Mouse (Mus musculus) G1E (cell line): Measurements from ENCODE around the gene Ppp2r5c. TPM values are rescaled to one million over a fixed set of nuclear protein-coding genes. Genes with fewer than 3 reads are reported as not detected.

Experiments
- ATAC-seq: 2 replicates; pipeline ENCODE4 v1.8.0; 2016; ENCODE audit warnings: mild to moderate bottlenecking; ENCODE audit not compliant: insufficient number of reproducible peaks, poor library complexity, low FRiP score, severe bottlenecking; ENCODE audit errors: extremely low read depth
- DNase-seq: peaks from one replicate; pipeline ENCODE4 v3.0.0; 2012; ENCODE audit warnings: low spot score
- H3K27me3 ChIP-seq: 2 replicates; pipeline ENCODE4 v1.6.1; 2012; ENCODE audit warnings: mild to moderate bottlenecking, low read length, inconsistent platforms; ENCODE audit not compliant: insufficient read depth
- H3K36me3 ChIP-seq: replicated peaks from 2 replicates; pipeline ENCODE3; 2012; ENCODE audit warnings: mild to moderate bottlenecking, inconsistent platforms
- H3K4me1 ChIP-seq: 2 replicates; pipeline ENCODE4 v1.6.1; 2012; ENCODE audit warnings: low read depth, low read length, inconsistent platforms, mixed read lengths; ENCODE audit not compliant: insufficient read depth
- H3K4me3 ChIP-seq: 2 replicates; pipeline ENCODE4 v1.5.1; 2012; ENCODE audit warnings: low read depth, mild to moderate bottlenecking, inconsistent platforms, low read length, moderate library complexity, mixed read lengths
- H3K9me3 ChIP-seq: replicated peaks from 2 replicates; pipeline ENCODE4 v1.6.1; 2012; ENCODE audit warnings: inconsistent platforms
- CTCF ChIP-seq: IDR thresholded peaks from 2 replicates; pipeline ENCODE4 v1.5.1; 2012; ENCODE audit warnings: low read depth, low read length, inconsistent platforms, mixed read lengths
- GATA1 ChIP-seq: IDR thresholded peaks from 2 replicates; pipeline ENCODE4 v1.6.1; 2012; ENCODE audit warnings: borderline replicate concordance, low read length, inconsistent platforms, mixed read lengths
- GATA2 ChIP-seq: IDR thresholded peaks from 2 replicates; pipeline ENCODE4 v1.6.1; 2012; ENCODE audit warnings: low read depth, low read length, inconsistent platforms, borderline replicate concordance
- POLR2AphosphoS5 ChIP-seq: IDR thresholded peaks from 2 replicates; pipeline ENCODE4 v1.6.1; 2012; ENCODE audit warnings: low read depth, low read length, inconsistent platforms; ENCODE audit not compliant: insufficient replicate concordance
- TAL1 ChIP-seq: conservative IDR thresholded peaks from 2 replicates; pipeline ENCODE4 v1.6.1; 2012; ENCODE audit warnings: low read depth, low read length, inconsistent platforms, mixed read lengths
- polyA plus RNA-seq: library from polyadenylated mRNA; stranded (reverse); fragments of >175 nt; gene quantifications from 2 replicates; pipeline ENCODE4 v1.2.3, GENCODE M21; 2012
- total RNA-seq, 2 experiments: library from RNA; stranded (forward) in 1 of 2; stranded (reverse) in 1 of 2; fragments of 200-1000 nt in 1 of 2; fragments of >200 nt in 1 of 2; fragmentation: Nextera tagmentation in 1 of 2; gene quantifications; 2 replicates each; pipeline ENCODE4 v1.2.3; 2014 to 2017

The Ppp2r5c gene
- total and polyA plus RNA-seq, 3 experiments: 30.6 to 282 (median 192) TPM

DNA sequence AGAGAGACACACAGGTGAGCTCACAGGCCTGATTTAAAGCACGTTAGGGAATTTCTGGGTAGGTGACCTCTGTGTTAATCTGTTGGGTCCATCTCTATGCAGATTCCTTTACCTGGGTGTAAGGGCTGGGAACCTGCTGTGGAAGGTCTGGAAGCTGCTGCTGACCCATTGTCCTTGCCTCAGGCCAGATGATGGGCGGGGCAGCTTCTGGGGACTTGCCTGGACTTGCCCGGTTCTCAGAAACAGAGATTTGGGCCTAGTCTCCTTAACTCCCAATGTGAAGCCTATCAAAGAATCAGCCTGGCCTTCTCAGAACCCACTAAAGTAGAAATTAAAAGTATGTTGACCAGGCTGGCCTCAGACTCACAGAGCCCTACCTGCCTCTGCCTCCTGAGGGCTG, 25.3 kb downstream of the Ppp2r5c start:
- no peak for DNase-seq

DNA sequence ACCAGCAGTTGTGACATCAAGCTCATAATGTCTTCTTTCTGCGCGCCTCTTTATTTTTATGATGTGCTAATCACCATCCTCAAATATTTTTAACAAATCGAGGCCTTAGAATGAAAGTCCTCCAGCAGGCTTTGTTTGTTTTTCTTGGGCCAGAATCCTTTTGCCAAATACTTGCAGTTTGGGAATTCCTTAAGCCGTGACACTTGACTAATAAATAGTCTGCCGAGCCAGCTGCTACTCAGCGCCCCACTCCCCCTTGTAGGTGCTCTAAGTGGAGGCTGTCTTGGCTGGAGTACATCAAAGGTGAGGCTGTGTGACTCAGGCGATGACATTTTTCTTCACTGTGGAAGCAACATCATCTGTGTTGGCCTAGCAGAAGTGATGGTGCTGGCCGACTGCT, 27.6 kb downstream of the Ppp2r5c start:
- peaks cover 51% of the 10 kb centered on the region for H3K36me3 ChIP-seq
- DNase-seq: no peak
- no peaks in the 10 kb centered on the region for H3K9me3 ChIP-seq

More for the DNA sequence above, 25.3 kb downstream of the Ppp2r5c start:
- no peak overlapping the region for H3K4me3 ChIP-seq
- H3K36me3 ChIP-seq: peaks cover 29% of the 10 kb centered on the region
- H3K4me1 ChIP-seq: peaks cover 8% of the 10 kb centered on the region
- ATAC-seq: no peak
- TF ChIP-seq CTCF (no peak), POLR2AphosphoS5 (no peak), GATA2 (no peak), TAL1 (no peak), GATA1 (no peak)
- H3K27me3 ChIP-seq: no peaks in the 10 kb centered on the region
- no peaks in the 10 kb centered on the region for H3K9me3 ChIP-seq

GRCm38 (mm10) chr12:110476561-110476960, 29.6 kb downstream of the Ppp2r5c start:
- ATAC-seq: no peak
- peaks cover 17% of the 10 kb centered on the region for H3K4me1 ChIP-seq
- no peak for DNase-seq
- H3K36me3 ChIP-seq: peaks cover 66% of the 10 kb centered on the region
- TF ChIP-seq GATA2 (no peak), TAL1 (no peak), POLR2AphosphoS5 (no peak), GATA1 (no peak), CTCF (no peak)
- H3K4me3 ChIP-seq: no peak overlapping the region
- H3K27me3 ChIP-seq: no peaks in the 10 kb centered on the region
- H3K9me3 ChIP-seq: no peaks in the 10 kb centered on the region

More for the DNA sequence above, 27.6 kb downstream of the Ppp2r5c start:
- Histone ChIP-seq H3K4me3 (no peak overlapping the region), H3K27me3 (no peaks in the 10 kb centered on the region), H3K4me1 (peaks cover 8% of the 10 kb centered on the region)
- ATAC-seq: no peak
- TF ChIP-seq CTCF (no peak), POLR2AphosphoS5 (no peak), GATA1 (no peak), TAL1 (no peak), GATA2 (no peak)

GRCm38 (mm10) chr12:110477906-110478305, 31.0 kb downstream of the Ppp2r5c start:
- H3K4me3 ChIP-seq: no peak overlapping the region
- H3K27me3 ChIP-seq: no peaks in the 10 kb centered on the region
- H3K4me1 ChIP-seq: peaks cover 14% of the 10 kb centered on the region
- no peak for ATAC-seq
- no peak for DNase-seq
- no peaks in the 10 kb centered on the region for H3K9me3 ChIP-seq
- peaks cover 76% of the 10 kb centered on the region for H3K36me3 ChIP-seq
- no peak for TF ChIP-seq GATA1
- TF ChIP-seq CTCF: no peak
- TF ChIP-seq TAL1: no peak
- TF ChIP-seq POLR2AphosphoS5: no peak
- no peak for TF ChIP-seq GATA2

GRCm38 (mm10) chr12:110478601-110479008, 31.7 kb downstream of the Ppp2r5c start:
- TF ChIP-seq TAL1: no peak
- no peak for TF ChIP-seq CTCF
- TF ChIP-seq POLR2AphosphoS5: no peak
- no peak for TF ChIP-seq GATA1
- no peak overlapping the region for H3K4me3 ChIP-seq
- H3K27me3 ChIP-seq: no peaks in the 10 kb centered on the region
- no peaks in the 10 kb centered on the region for H3K9me3 ChIP-seq
- H3K4me1 ChIP-seq: peaks cover 15% of the 10 kb centered on the region
- H3K36me3 ChIP-seq: peaks cover 83% of the 10 kb centered on the region
- DNase-seq (no peak), ATAC-seq (no peak)

DNA sequence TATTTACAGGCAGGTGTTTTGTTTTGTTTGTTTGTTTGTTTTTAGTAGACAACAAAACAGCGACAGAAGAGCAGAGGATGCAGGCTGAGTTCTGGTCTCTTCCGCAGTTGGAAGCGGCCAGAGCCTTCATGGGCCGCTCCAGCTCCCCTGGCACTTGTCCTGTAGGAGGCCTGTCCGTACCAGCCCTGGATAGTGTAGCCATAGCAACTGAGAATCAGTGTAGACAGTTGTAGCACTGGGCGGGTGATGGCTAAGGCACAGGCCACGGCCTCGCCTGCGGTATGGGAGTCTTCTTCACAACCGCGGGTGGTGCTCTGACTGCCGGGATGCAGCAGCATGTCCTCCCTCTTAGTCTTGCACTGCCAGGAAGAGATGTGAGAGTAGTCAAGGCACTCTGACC, 32.3 kb downstream of the Ppp2r5c start:
- peaks cover 21% of the 10 kb centered on the region for H3K4me1 ChIP-seq
- no peak for TF ChIP-seq CTCF
- TF ChIP-seq POLR2AphosphoS5: no peak
- no peak for TF ChIP-seq TAL1
- no peak for TF ChIP-seq GATA2
- no peak for TF ChIP-seq GATA1
- no peaks in the 10 kb centered on the region for H3K9me3 ChIP-seq
- H3K4me3 ChIP-seq: no peak overlapping the region; the same call in 1 of the 2 replicates
- no peaks in the 10 kb centered on the region for H3K27me3 ChIP-seq
- ATAC-seq (no peak), DNase-seq (no peak)
- H3K36me3 ChIP-seq: peaks cover 84% of the 10 kb centered on the region
